Mouse (Mus musculus): ENCODE results near the gene Mettl22. TPM values are rescaled to one million over a fixed set of nuclear protein-coding genes. Genes with fewer than 3 reads are reported as not detected.

The Mettl22 gene
- 26.1 and 28.4 TPM in 2 replicates for polyA plus RNA-seq (2012; rRNA removed)

DNA sequence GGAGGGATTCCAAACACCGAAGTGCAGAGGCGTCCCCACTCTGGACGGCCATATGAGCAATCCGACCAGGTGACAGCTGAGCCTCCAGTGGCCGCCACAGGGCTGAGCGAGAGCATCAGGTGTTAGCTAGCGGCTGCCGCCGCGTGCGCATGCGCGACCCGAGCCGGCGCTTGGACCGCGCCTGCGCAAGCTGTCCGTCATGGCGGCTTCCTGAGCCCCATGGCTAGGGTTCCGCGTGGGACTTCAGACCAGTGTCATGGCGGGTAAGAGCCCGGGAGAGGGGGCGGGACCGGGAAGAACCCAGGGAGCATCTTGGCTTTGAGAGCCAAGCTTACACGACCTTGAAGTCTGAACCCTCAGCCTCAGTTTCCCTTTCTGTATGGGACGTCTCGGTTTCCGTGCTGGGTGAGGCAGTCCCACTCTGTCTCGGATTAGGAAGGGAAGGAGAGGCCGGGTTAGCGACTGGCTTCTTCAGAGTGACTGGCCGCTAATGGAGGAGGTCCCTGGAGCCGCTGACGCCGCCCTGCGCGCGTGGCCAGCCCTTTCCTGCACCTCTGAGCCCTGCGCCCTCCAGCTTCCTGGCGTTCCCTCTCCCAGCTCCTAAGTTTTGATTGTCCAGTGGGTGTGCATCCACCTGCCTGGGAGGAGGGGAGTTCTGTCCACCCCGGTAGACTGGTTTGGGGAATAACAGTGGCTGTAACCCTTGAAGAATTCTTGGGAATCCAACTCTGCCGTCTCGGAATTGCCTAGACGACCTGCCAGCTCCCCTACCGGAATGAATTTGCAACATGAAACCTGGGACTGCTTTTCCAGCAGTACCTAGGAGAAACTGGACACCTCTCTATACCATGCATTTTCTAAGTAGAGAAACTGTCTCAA lies at the start of gene Mettl22:
Gene Mettl22 (plus strand): TSS at position 186 of the 879 bp plus-strand sequence.
- DNase-seq (ENCODE audit: low spot score), result peak; percentile 89

DNA sequence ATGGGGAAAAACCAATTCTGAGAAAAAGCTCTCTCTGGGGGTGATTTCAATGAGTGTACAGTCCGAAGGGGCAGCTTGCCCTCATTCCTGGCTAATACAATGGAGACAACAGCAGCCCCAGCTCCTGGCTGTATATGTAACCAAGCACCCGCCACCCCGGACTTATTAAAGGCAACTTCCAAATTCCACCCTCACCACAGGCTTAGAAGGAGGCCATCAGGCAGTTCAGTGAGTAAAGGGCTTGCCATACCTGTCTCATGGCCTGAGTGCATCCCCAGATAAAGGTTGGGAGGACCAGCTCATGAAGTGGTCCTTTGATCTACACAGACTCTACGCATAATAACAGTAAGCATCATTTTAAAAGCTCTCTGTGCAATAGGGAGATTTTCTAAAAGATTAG lies 49.7 kb upstream of the Mettl22 start:
- DNase-seq (ENCODE audit: low spot score), result no peak

DNA sequence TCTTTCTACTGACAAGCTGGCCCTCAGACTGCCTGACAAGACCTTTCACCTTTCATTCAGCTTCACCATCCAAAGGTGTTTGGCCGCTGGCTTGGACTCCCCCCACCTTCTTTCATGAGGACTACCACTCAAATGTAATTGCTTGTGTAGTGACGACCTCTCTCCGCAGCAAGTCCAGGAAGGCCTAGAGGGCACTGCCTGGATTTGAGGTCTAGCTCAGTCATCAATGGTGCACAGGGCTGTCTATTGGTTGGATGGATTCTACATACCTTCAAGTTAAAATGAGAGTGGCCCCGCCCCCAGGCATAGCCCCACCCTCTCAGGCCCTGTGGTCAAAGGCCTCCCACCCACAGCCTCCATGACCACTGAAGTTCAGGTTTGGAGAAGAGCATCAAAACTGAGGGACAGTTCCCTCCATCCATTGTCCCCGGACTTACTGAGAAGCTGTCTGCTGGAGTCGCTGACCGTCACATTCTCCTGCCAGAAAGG lies 46.9 kb upstream of the Mettl22 start:
- no peak for DNase-seq (ENCODE audit: low spot score)

DNA sequence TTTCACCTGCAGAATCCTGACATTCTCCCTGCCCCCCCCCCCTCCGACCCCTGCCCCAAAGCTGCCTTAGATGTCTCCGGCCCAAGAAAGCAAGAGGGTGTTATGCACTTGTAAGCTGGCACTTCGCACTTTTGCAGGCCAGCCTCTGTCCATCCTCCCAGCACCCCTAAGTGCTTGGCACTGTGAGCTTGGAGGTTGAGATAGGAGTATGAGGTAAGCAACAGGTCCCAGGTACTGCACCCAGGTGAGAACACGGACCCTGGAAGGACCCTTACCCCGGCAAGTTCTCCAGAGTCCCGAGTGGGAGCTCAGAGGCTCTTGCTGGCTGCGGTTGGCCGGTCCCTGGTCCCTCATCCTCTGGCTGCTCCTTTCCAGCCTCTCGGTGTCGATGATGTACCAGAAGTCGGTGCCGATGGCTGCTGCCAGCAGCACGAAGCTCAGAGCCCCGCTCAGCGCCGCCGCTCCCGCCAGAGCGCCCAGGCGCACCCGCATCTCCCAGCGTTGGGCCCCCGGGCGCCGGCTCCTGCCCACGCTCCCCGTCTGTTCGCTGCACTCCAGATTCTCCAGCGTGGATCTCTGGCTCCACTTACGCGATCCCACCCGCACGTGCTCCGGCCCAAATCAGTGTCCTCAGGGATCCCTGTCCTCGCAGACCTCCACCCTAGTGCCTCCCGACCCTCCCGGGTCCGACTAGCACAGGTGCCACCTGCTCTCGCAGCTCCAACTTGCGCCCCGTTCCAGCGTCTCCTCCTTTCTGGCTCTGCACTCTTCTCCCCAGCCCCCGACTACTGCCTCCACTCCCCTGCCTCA lies 46.2 kb upstream of the Mettl22 start:
- DNase-seq (ENCODE audit: low spot score), result no peak

DNA sequence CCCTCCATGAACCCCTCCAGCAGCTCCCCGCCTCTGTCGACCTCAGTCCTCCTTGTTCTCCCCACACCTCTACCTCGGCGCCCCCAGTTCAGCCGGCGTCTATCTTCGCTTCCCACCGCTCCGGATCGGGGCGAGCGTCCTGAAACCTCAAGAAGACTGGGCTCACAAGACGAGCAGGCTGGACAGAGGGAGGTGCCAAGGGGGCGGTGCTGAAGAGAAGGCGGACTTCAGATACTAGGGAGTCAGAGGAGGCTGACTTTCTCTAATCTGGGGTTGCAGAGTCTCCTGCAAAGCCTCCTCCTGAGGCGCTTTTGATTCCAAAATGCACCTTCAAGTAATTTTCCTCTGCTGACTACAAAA lies 45.6 kb upstream of the Mettl22 start, which contains the start of gene Tmem114:
Gene Tmem114 (minus strand): TSS at position 166 of the 360 bp plus-strand sequence.
- peak; percentile 16 for DNase-seq (ENCODE audit: low spot score)

DNA sequence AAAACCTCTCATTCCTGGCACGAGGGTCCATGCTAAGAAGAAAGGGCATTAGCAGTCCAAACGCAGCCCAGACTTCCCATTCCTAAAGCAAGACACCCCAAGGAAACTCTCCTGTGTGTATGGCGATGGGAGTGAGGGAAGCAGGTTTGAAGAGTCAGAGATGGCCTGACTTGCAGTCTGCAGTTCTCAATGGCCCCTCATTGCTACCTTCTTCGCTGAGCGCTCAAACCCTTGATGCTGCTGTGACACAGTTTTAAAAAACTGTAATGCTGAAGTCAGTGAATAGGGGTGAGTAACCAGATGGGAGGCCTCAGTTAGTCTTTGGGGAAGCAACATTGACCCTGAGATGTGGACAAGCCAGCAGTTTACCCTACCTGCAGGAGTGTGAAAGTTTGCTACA lies 44.9 kb upstream of the Mettl22 start:
- DNase-seq (ENCODE audit: low spot score), result peak; percentile 2

DNA sequence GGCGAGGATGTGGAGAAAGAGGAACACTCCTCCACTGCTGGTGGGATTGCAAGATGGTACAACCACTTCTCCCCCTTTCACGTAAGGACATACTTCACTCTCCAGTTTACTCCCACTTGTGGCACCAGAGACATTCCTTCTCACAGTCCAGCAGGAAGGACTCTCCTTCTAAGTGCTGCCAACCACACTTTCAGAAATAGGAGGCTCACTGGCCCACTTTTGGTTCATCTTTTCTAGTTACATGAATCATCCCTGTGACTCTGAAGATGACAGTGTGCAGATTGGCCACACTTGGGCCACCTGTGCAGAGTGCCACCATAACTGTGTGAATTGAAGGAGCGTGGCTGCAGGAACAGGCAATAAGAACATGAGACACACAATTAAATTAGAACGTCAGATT lies 41.1 kb upstream of the Mettl22 start:
- no peak for DNase-seq (ENCODE audit: low spot score)

DNA sequence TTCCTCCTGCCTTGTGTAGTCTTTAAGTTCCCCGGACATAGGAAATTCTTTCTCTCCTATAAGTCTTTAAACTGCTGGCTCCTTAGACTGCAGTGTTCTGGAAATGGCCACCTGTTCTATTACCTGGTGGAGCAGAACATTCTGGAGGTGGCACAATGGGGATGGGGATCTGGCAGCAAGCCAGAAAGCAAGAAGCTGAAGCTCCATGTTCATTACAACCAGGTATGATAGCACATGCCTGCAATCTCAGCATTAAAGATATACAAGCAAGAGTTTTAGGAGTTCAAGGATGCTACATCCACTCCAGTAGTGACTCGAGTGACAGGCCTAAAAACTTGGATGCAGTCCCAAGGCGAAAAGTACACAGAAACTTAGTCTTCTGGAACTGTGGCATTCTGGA lies 38.0 kb upstream of the Mettl22 start:
- no peak for DNase-seq (ENCODE audit: low spot score)

DNA sequence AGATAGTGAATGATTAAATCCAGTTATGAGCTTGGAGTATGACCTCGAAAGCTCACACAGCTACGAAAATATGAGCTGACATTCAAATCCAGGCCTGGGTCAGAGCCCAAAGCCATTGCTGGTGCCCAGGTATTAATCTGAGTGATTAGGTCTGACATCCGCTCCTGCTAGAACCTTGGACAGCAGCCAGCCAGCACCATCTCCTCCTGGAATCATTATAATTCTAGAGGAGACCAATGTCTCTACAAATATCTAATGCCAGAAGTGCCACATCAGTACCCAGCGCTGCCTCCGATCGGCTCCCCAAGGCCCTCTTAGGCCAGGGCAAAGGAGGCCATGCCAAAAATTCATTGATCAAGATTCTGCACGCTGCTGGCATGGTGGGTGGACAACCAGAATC lies 25.7 kb upstream of the Mettl22 start:
- DNase-seq (ENCODE audit: low spot score), result no peak

DNA sequence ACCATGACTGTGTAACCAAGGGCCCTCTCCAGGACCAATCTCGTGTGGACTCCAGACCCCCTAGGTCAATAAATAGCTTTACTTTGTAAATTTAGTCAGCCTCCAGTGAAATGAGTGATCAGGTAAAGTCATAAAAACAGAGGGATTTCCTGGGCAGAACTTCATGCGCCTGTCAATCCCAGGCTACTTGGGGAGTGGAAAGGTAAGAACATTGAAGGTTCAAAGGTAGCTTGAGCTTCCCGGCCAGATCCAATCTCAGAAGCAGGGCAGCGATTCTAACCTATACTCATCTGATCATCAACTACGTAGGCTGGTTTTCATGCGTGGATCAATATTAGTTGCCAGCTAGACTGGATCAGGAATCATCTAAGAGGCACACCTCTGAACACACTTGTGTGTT lies 24.3 kb upstream of the Mettl22 start:
- no peak for DNase-seq (ENCODE audit: low spot score)

DNA sequence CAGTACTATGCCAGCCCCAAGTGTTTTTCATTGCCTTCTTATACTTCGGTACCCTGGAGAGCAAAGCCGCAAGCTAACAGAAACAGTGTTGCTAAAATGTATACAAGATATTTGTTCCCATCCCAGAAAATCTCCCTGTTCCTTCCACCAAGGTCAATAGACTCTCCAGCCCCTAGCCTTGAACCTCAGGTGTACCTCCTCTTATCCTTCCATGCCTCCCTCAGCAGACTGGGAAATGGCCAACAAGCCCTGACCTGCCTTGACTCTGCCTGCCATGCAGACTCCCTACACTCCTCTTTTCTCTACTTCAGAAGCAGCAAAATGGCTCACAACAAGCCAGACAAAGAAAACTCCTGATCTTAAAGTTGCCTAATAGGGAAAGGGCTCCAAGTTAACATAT lies 17.3 kb upstream of the Mettl22 start:
- DNase-seq (ENCODE audit: low spot score), result no peak

DNA sequence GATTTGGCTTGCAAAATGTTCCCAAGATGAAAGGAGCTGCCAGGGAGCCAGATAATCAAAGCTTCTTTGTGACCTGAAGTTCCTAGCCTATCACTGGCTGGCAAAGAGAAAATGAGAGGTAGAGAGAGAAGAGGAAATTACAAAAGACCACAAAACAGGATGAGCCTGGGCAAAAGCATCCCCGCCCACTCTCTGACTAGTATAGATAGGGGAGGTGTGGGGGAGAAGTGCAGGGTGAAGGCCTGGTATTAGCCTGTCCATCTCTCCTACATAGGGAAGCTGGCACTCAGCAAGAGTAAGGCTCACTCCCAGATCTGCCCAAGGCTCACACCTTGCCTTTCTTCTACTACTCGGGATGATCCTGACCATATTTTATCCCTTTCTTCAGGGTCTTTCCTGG lies 15.4 kb upstream of the Mettl22 start:
- DNase-seq (ENCODE audit: low spot score), result no peak

DNA sequence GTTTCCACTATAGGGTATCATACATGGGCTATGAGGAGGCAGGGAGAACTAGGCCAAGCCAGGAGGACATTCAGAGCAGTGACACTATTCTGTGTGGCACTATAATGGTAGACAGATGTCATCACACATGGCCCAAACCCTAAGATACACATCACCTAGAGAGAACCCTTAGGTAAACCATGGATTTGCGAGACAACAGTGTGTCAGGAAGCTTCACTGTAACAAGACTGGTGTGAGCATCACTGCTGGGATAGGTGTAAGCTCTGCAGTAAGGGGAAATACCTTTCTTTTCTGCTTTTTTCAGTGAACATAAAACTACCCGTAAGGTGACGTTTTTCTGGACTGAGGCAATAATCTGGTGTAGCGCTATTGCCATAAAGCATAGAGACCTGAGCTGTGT lies 12.2 kb upstream of the Mettl22 start:
- DNase-seq (ENCODE audit: low spot score), result no peak

DNA sequence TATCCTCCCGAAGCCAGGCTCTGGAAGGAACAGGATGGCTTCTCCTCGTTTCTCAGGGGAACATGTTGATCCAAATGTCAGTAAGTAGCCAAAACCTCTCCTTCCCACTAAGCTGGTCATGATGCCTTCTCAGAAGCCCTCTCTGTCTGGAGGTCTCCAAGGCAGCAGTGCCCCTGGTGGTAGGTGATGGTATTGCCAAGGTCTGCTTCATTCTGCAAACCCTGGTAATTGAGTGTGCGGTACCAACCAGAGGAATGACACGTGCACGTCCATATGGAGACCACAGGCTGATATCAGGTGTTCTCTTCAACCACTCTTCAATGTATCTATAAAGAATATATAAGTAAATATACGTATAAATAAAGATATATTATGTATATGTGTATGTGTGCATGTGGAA lies 11.5 kb upstream of the Mettl22 start:
- peak; percentile 23 for DNase-seq (ENCODE audit: low spot score)

DNA sequence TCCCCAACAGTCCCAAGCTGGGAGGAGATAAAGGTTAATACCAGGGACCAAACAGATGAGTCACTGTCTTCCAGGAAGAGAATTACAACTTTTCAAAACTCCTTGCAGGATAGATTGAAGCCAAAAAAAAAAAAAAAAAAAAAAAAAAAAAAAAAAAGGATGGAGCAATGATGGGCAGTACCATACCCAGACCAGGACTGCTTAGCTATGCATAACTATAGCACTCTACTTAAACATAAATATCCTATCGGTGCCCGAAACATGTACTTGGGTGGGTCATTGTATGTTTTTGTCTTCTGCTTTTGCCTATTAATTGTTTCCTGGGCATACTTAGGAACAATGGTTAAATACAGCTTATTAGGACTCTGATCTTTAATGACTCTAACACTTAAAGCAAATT lies 456 bp upstream of the Mettl22 start:
- DNase-seq (ENCODE audit: low spot score), result no peak

DNA sequence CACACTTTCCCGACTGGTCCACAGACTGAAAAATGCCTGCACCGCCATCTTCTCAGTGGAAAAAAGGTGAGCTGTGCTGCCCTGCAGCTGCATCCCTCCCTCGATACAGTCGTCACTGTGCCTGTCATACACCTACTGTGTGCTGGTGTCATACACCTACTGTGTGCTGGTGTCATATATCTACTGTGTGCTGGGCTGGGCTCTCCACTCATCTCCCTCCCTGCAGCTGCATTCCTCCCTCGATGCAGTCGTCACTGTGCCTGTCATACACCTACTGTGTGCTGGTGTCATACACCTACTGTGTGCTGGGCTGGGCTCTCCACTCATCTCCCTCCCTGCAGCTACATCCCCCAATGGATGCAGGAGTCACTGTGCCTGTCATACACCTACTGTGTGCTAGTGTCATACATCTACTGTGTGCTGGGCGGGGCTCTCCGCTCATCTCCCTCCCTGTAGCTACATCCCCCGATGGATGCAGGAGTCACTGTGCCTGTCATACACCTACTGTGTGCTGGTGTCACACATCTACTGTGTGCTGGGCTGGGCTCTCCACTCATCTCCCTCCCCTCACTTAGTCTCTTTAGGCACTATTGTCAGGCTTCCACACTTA lies 16.9 kb downstream of the Mettl22 start:
- no peak for DNase-seq (ENCODE audit: low spot score)

DNA sequence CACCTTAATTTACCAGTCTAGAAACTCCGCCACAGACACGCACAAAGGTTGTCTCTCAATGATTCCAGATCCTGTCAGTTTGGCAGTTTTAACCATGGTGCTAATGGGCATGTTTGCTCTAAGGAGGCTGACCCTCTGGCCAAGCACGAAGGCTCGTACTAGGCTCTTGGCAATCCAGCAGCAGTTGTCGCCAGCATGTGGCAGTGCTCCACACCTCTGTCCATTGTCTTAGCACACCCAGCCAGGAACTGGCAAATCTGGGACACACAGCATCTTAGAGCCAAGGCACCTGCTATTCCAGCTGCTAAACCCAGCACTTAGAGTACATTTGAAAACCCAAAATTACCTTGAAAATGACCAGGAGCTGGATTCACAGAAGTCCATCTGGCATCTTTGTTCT lies 18.8 kb downstream of the Mettl22 start:
- no peak for DNase-seq (ENCODE audit: low spot score)

DNA sequence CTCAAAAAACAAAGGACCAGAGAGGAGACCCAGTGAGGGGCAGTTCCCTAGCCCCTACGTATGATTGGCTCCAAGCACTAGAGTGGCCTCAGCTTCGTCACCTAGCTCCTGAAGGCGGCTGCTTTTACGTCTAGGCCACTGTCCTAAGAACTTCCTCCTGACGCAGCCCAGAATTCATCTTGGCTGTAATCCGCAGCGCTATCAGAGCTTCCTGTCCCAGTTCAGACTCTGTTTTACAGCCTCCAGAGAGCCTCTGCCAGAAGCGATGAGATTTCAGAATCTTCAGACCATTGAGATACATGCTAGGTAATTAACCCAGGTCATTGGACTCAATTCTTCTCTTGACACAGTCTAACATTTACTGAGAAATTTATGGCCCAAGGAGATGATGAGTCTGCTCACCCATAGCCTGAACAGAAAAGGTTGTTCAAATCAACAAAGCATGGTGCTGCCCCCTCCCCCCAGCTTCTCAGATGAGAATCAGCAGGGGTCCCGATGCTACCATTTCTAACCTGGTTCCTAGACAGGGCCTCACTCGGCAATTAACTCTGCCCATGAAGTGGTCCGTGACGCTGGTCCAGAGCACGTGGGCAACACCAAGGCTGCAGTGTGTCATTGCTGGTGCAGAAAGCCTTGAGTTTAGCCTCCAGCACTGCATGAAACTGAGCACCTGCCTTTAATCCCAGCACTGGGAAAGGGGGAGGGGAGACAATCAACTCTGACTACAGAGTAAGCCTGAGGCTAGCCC lies 21.3 kb downstream of the Mettl22 start:
- no peak for DNase-seq (ENCODE audit: low spot score)

DNA sequence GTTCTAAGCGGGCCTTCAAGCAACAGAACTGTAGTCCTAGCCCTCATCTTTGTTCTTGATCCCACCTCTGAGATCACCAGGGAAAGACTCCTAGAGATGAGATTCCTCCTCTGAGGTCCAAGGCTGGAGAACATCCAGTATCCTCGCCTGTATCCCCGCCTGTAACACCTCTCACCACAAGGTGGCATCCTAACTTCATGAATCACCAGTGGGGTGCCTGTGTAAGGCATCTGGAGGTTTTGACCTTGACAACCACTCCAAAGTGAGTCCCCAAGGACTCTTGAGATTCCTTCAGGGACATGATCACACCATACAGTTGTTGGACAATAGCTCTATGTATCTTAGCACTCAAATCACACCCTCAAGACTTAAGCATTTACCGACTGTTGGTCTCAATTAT lies 23.7 kb downstream of the Mettl22 start:
- no peak for DNase-seq (ENCODE audit: low spot score)

DNA sequence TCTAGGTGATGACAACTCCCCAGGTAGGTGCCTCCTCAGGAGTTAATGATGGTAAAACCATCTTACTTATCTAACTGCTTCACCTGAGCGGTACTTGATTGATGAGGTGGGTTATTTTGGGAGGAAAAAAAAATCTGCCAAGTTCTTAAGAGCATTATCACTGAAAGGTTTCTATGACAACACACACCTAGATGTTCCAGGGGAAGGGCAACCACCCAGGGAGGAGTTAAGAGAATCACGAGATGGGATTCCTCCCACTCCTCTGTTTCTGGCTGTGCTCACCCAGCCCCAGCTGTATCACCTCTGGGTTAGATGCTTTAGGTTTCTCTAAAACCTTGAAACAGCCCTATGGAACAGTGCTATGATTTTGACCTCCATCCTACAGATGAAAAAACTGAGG lies 26.4 kb downstream of the Mettl22 start:
- DNase-seq (ENCODE audit: low spot score), result no peak

DNA sequence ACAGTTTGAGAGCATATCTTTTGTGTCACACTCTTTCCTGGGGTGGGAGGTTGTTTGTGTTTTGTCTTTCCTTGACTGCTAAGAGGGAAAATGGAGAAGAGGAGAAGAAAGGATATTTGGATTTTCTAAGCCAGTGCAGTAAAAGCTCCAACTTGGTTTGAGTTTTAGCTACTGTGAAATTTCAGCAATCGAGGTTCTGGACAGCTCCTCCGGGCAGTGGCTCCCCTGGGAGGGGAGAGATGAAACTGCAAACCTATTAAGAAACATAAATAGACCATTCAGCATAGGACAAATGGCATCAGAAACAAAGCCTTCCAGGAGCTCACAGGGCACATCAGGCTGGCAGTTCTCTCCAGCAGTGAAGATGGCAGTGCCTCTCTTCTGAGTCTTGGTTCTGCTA lies 33.7 kb downstream of the Mettl22 start:
- no peak for DNase-seq (ENCODE audit: low spot score)

DNA sequence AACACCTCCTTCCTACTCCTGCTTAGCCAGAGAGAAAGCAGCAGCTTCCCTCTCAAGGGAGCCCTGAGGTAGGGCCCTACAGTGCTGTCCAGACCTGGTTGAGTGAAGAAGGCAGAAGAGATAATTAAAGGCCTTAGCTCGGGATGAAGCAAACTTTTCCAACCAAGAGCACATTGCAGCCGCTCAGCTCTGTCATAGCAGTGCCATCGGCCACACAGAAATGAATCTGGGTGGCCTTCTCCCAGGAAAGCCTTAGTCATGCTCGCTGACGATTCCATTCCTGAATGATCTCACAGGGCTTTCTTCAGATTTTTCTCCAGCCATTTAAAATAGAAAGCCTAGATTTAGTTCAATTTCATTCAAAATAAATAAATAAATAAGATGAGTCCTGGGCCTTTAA lies 39.3 kb downstream of the Mettl22 start:
- DNase-seq (ENCODE audit: low spot score), result no peak

Data from urinary bladder, adult 2 months (tissue).